Mouse (Mus musculus) heart, adult 9 months (tissue): ENCODE measurements around the gene Rcn3.
"Not testable (repeated sequence)": the region's sequence is repeated elsewhere in the genome, so short reads cannot be mapped to it uniquely, and the experiment has no call there.

ENCODE experiments used
- DNase-seq, 2 experiments: peaks; one replicate each; pipeline ENCODE4 v3.0.0; 2022; ENCODE audit warnings: low spot score in 2 of 2

Rcn3 gene

GRCm38 (mm10) chr7:45098541-45099240 is 6.7 kb upstream of the Rcn3 start:
- DNase-seq, result no peak

- peak in 1 of 2 experiments; percentile 63 for DNase-seq
Observed at GRCm38 (mm10) chr7:45097479-45097878, 5.5 kb upstream of the Rcn3 start.

GRCm38 (mm10) chr7:45095965-45096364 is 3.9 kb upstream of the Rcn3 start:
- DNase-seq, result not testable (repeated sequence)

DNA sequence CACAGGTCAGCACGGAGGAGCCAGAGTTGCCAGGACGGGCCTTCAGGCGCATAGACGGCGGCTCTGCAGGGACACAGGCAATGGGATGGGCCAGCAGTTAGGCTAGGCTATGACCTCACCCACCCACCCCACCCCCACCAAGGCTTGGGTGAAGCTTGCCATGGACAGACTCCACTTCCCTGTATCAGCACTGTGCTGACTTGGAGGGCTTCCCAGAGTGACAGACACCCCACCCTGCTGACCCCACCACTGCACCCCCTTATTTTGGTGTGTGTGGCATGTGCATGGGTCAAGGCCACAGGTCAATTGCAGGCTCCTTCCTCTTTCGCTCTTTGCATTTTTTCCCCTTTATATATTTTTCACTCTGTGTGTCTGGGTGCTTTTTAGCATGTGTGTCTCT is 3.3 kb upstream of the Rcn3 start:
- DNase-seq, result peak; percentile 41 to 49

DNA sequence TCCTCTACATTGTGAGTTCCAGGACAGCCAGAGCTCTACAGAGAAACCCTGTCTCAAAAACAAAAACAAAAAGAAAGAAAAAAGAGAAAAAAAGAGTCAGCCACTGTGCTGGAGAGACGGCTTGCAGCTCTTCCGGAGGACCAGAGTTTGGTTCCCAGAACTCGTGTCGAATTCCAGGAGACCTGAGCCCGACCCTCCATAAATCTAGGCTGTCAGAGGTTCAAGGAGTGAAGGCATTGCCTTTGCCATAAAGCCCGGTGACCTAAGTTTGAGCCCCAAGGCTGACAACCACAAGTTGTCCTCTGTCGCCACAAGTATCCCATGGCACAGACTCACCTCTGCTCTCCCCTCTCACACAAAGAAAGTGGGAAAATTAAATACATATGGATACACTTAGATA is 2.1 kb upstream of the Rcn3 start:
- DNase-seq, result no peak

GRCm38 (mm10) chr7:45093516-45093905 is 1.5 kb upstream of the Rcn3 start:
- DNase-seq, result no peak

- DNase-seq, result no peak
Observed at GRCm38 (mm10) chr7:45092828-45093515, 951 bp upstream of the Rcn3 start.

DNA sequence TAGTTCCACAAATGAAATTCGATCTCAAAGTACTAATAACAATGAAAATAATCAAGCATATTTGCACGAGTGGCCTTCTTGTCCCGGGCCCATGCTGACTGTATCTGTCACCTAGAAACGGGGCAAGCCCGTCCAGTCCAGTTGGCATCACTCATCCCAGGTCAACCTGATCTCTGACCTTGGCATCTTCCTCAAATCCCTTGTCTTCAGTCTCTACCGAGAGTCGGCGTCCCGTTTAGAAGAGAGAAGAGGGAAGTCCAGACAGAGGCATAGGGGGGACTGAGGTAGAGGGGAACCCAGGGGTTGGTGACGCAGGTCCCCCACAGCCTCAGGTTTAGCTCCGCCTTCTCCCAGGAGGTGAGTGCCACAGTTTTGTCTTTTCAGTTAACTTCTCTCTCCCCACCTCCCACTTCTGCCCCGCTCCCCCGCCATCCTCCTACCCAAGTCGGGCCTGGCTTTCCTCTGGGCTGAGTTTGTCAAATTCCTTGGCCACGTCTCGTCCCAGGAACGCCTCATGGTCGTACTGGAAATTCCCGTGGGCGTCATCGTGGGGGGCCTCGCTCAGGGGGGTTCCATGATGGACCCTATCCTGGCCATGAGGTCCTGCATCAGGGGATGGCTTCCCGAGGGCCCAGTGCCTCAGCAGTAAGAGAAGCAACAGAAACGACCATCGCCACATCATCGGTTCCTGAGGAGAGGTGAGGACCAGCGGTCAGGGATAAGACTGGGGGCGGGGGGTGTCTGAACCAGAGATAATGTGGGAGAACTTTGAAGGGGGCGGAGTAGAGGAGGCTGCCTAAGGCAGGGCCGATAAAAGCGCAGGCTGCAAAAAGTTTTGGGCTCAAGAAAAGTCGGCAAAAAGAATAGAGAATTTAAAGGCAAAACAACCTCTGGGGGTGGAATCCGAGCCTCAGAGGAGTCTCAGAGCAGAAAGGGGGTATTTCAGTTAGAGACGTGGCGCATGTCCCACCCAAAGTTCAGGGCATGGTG is 725 bp downstream of the Rcn3 start:
- DNase-seq, result peak in 1 of 2 experiments; percentile 46

DNA sequence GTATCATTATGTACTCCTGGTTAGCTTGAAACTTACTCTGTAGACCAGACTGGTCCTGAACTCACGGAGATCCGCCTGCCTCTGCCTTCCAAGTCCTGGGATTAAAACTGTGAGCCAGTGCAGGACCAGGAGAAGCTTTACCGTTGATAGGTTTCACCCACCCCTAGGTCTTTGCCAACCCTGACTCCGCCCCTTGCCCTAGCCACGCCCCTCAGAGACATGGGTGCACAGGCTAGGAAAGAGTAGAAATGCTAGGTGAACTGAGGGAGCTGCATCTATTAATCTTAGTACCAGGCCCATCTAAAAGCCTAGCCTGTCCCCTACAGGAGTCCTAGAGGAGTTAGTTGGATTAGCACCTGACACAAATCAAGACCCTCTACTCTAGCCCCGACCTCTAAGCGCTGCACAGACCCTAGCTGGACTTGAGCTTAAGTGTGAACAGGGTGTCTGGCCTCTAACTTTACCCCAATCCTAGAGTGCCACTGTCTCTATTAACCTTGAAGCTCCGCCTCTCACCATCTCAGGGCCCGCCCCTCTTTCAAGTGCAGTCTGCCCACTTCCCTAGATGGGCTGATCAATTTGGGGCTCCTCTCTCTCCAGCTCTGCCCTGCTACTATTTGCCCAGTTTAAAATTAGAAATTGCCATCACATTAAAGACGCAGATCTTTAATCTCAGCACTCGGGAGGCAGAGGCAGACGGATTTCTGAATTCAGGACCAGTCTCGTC is 1.6 kb downstream of the Rcn3 start:
- no peak for DNase-seq

GRCm38 (mm10) chr7:45088597-45088996 is 3.4 kb downstream of the Rcn3 start:
- no peak for DNase-seq

DNA sequence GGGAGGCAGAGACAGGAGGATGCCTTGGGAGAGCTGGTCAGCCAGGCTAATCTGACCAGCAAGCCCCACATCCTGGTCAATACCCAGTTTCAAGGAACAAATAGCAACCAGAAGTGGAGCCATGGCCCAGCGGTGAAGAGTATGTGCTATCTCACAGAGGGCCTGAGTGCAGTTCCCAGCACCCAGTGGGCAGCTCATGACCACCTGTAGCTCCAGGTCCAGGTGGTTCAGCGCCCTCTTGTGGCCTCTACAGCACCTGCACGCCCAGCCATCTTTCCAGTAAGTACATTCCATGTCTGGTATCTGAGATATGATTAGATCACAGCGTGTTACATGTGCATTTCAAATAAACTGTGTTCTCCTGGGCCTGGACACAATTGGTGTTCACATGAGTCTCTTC is 5.9 kb downstream of the Rcn3 start:
- DNase-seq, result no peak

DNA sequence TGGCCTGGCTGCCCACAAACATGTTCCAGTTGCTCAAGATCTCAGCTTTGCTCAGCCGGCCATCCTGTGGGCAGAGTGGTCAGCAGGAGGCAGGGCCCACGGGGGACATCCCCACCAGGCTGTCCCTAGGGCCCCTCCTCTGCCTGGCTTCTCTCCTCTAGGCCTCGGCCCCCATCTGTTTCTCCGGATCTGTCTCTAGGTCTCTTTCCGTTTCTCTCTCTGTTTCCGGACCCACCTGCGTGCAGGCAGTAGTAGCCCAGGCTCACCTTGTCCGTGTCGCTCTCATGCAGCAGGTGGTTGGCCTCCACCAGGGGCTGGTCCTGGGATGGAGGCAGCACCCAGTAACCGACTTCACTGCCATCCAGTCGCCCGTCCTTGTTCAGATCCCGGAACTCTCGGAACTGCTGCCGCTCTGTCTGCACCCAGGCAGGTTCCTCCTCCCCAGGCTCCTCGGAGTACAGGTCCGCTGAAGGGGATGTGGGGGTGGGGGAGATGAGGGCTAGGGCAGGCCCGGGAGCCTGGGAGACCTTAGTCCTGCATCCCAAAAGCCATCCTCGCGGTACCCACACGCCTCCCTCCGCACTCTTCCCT is 8.6 kb downstream of the Rcn3 start:
- no peak for DNase-seq

GRCm38 (mm10) chr7:45082401-45083299 is 9.4 kb downstream of the Rcn3 start:
- peak; percentile 74 to 87 for DNase-seq

GRCm38 (mm10) chr7:45081016-45081415 is 11.0 kb downstream of the Rcn3 start:
- no peak for DNase-seq

DNA sequence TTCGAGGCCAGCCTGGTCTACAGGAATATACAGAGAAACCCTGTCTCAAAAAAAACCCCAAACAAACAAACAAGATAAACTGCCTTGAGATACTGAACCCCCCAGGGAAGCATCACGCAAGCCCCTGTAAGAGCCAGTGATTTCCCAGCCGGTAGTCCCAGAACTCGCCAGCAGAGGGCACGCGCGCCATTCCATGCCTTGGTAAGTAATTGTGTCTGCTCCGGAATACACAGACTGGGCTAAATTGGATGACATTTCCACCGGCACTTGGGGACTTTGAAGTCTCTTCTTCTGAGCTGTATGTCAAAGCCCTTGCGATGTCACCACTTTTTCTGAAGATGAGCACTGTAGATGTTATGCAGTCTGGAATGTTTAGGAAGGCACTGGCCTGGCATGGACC is 12.2 kb downstream of the Rcn3 start:
- peak; percentile 85 to 90 for DNase-seq

DNA sequence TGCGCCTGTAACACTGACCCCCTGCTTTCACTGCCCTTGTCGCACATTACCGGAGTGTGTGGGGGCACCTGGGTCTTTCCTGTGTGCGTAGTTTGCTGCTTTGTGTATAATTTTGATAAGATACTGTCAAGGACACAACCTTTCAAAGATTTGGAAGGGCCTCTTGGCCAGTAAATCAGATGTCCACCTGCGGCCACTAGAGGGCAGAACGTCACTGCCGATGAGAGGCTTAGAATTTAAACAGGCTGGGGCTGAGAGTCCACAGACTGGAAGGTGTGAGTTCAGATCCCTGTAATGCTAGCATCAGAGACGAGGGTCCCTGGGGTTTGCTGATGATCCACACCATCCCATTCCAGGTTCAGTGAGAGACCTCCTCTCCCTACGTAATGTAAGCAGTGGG is 13.5 kb downstream of the Rcn3 start:
- peak; percentile 58 to 71 for DNase-seq

DNA sequence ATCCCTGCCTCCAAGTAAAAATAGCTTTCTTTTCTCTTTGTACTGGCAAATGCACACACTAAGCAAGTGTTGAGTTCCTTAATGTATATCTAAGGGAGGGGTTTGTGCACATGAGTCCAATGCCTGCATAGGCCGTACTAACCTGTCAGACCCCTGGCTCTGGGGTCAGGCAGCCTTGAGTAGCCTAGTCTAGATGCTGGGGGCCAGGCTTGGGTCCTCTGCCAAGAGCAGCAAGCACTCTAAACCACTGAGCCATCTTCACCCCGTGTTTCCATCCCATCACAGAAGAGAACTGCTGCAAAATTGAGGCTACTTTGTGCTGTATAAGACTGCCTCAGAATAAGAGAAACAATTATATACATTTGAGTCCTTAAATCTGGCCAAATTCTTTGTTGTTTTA is 14.2 kb downstream of the Rcn3 start:
- no peak for DNase-seq

GRCm38 (mm10) chr7:45077322-45077721 is 14.7 kb downstream of the Rcn3 start:
- DNase-seq, result no peak

GRCm38 (mm10) chr7:45076501-45076900 is 15.5 kb downstream of the Rcn3 start:
- DNase-seq, result no peak

GRCm38 (mm10) chr7:45075405-45075804 is 16.6 kb downstream of the Rcn3 start:
- DNase-seq, result peak in 1 of 2 experiments; percentile 64
